Mouse (Mus musculus) cerebellum, adult 11-12 months (tissue): ENCODE measurements around the gene Tmem127.
A peak's percentile ranks its signal among the peaks of the same experiment; 100 is the strongest.
"Not testable (repeated sequence)": the region's sequence is repeated elsewhere in the genome, so short reads cannot be mapped to it uniquely, and the experiment has no call there.

Source experiments
- DNase-seq: peaks from one replicate; pipeline ENCODE4 v3.0.0; 2022

Tmem127 gene

DNA sequence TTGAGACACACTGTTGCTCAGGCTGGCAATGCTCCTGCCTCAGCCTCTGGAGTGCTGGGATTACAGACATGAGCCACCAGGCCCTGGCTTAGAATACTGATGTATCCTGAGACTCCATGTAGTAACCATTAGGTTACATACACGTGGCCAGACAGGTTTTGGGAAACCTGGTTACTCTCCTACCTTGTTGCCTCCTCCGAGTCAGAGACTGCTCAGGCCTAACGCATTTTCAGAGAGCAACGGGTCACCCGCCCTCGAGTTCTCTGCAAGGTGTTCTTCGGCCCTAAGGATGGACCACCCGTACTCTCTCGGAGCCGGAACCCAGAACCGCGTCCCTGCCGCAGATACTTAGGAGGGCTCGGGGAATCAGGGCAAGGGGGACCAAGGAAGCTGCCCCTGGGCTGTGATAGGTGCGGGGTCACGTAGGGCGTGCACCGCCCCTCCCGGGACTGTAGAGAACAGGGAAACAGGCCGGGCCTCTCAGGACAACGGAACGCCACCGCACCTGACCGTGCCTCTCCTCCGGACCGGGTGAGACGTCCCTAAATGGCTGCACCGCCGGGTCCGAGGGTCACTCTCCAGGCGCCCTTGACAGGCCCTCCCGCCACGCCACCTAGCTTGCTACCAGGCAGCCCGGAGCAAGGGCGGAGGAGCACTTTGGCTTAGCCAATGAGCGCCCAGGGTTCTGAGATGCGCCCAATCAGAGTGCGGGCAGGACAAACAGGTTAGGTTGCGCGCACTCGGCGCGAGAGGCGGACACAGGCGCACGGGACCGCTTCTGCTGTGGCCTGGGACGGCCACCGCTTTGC is 22.0 kb downstream of the Tmem127 start, which contains the start of gene Stard7:
Stard7 (plus strand) TSS at position 728 of the 809 bp plus-strand sequence.
- peak; percentile 97 for DNase-seq

DNA sequence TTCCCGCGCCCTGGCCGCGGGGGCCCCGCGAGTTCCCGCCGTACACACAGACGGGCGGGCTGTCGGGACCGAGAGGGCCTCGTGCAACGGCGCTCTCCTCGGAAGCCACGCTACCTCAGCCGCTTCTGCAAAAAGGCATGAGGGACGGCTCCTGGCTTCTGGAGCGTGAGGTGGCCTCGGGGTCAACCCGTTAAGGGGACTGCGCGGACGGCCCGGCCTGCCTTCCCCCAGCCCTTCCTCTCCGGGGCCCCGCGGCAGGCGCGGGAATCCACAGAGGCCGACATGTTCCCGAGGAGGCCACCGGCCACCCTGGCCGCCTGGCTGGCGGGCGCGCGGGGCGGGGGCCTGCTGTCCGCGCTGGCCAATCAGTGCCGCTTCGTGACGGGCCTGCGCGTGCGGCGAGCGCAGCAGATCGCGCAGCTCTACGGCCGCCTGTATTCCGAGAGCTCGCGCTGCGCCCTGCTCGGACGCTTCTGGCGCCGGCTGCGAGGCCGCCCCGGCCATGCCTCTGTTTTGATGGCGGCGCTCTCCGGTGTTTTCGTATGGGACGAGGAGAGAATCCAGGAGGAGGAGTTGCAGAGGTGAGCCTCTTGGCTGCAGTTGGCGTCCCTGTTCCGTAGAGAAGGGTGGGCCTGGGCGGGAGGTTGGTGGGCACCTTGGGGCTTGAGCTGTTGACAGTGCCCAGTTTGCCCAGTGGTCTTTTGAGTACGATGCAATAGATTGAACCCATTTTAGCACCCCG is 22.8 kb downstream of the Tmem127 start:
- peak; percentile 91 for DNase-seq

DNA sequence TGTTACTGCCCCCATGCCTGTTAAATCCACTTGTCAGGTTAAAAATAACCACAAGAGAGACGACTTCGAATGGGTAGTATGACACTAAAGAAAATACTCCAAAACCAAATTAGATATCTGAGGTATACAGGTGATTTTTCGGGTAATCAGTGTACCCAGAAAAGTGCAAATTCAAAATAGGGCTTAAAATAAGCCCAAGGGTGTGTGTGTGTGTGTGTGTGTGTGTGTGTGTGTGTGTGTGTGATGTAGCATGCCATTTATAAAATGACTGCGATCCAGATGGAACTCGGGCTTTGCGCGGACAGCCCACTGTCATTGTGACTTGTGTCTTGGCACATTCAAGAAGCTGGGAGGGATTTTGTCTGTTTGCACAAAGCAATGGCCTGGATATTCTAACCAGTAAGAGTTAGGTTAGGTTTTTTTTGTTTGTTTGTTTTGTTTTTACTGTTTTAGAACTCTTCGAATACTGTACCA is 23.4 kb downstream of the Tmem127 start:
- DNase-seq: peak; percentile 44

DNA sequence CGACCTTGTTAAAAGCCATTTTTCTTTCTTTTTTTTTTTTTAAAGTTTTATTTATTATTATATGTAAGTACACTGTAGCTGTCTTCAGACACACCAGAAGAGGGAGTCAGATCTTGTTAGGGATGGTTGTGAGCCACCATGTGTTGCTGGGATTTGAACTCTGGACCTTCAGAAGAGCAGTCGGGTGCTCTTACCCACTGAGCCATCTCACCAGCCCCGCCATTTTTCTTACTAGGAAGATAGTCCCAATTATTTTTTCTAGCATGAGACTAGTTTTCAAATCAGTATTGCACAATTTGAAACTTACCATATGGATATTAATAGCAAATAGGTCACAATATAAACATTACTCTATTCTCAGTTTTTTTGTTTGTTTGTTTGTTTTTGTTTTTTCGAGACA is 24.3 kb downstream of the Tmem127 start:
- DNase-seq: not testable (repeated sequence)

DNA sequence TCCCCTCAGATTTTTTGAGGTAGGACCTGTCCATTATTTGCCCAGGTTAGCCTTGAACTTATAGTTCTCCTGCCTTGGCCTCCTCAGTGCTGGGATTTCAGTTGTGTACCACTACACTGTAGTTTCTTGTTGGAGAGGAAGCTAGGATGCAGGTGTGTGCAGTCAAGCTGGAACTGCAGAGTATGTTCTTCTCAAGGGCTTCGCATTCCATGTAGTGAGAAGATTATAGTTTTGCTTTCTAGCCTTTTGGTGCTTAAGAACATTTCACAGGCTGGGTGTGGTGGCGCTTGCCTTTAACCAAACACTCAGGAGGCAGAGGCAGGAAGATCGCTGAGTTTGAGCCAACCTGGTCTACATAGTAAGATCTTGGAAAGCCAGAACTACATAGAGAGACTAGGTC is 25.1 kb downstream of the Tmem127 start:
- no peak for DNase-seq

DNA sequence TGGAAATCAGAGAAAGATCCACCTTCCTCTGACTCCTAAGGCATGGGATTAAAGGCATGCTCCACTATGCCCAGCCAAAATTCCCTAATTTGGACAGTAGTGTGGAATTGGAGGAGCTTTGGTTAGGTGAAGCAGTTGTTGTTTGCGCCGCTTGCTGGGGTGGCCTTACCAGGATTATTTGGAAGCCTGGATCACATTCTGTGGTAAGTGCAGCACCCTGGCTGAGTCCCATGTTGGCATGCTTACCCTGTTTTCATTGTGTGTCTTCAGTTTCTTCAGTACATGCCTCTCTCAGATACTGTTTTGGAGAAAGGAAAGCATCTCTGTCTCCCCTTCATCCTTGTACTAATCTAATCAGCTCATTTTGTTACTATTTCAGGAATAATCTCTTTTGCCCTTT is 26.9 kb downstream of the Tmem127 start:
- no peak for DNase-seq

DNA sequence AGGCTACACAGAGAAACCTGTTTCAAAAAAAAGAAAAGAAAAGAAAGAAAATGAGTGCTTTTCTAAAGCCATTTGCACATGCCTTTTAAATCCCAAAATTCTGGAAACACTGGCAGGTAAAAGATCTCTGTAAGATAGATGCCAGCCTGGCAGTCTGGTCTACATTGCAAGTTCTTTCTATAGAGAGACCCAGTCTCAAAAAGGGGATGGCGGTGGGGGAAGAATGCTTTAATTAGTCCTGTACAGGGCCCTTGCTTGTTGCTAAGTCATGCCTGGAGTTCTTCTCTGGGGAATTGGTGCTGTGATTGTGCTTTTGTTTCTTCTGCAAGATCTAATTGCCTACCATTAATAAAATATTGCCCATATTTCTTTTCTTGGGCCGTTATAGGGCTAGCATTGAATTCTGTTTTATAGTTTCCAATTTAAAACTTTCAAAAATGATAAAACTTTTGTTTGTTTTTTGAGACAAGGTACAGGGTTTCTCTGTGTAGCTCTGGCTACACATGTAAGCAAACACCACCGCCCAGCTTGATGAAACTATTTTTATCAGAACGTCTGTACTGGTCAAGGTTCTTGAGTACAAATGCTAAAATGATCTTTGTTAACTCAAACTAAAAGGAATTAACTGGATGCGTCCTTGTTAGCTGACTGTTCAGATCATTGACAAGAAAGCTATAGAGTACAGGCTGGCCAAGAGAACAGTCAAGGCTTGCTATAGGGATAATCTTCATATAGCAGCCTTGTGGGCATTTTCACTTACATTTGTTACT is 28.0 kb downstream of the Tmem127 start:
- DNase-seq: no peak

DNA sequence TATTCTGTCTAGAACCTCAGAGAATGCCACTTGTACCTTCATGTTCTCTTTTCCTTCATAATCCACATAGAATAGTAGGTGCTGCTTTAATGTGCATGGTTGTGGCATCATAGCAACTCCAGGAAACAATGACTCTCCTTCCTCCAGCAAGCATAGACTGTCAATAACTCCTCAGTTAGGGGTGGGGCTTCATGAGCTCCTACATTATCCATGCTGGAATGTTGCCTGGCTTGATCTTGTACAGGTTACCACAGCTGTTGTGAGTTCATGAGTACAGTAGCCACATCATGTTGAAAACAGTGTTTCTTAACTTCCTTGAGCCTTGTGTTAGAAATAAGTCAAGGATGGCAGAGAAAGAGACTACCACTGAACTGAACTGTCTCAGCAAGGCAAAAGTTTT is 30.5 kb downstream of the Tmem127 start:
- DNase-seq: no peak

DNA sequence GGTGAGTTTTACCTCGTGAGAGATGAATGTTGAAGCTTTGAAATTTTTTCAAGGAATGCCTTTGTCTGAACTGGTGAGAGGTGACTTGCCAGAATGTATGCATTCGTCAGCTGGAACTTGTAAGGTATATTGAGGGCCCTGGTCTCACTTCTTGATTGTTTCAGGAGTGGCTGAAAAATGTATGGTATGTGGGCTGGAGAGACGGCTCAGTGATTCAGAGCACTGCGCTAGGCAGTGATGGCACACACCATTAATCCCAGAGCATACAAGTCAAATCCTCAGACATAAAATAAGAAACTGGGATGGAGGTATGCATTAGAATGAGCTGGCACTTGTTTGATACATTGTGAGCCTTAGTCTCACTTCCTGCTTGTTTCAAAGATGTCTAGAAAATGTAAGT is 44.5 kb downstream of the Tmem127 start:
- DNase-seq: no peak

DNA sequence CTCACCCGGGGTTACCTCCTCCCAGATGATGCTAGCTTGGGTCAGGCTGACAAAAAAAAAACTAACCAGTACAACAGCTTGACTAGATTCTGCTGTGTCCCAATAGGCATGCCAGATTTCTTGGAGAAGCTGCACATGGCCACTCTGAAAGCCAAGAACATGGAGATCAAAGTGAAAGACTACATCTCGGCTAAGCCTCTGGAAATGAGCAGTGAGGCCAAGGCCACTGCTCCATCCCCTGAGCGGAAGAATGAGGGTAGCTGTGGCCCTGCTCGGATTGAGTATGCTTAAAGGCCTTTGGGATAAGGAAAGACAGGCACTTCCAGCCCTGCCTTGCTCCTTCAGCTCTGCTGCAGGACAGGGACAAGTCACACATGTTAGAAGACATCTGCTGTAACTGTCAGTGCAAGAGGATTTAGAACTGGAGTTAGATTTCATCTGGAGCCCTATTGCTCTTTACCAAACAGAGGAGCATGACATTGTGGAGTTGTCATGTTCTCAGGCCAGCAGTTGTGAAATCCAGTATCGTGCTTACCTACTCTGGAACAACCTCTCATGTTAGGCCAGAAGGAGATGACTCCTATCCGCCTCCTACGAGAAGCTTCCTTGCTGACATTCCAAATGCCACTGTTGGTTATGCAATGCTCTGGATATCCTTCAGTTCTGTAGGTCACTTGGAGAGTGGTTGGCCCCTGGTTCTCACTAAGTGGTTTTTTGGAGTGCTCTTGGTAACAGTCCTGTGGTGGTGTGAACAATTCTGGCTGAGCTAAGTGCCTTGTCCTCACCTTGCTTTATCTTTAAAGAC is 49.5 kb downstream of the Tmem127 start:
- no peak for DNase-seq

DNA sequence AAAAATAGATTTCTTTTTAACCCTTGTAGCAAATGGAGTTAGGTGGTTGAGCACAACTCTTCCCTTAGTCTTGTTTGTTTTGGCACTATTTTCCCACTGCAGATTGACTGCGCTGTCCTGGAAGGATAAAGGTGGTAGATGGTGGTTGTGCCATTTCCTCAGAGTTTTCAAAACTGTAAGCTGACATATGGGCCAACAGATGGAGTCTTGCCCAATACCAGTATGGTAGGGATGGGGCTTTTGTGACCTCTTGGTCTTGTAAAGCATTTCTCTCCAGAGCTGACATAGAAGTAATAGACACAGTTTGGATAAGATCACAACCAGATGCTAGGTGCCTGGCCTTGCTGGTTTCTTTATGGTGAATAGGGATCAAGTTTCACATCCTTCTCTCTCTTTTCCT is 50.3 kb downstream of the Tmem127 start:
- DNase-seq: peak; percentile 12

DNA sequence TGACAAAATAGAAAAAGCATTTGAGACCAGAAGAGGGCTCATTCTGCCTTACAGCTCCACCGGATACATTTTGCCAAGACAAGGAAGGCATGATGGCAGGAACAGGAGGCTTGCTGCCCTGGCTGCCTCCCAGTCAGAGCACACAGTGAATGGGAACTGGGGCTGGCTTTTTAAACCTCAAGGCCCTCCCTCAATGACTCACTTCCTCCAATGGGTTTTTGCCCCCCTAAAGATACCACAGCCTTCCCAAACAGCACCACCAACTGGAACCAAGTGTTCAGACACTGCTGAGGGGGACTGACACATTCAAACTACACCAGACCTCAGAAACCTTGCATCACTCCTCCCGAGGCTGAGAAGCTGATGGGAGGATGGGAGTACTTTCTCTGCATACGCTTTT is 53.0 kb downstream of the Tmem127 start:
- no peak for DNase-seq

DNA sequence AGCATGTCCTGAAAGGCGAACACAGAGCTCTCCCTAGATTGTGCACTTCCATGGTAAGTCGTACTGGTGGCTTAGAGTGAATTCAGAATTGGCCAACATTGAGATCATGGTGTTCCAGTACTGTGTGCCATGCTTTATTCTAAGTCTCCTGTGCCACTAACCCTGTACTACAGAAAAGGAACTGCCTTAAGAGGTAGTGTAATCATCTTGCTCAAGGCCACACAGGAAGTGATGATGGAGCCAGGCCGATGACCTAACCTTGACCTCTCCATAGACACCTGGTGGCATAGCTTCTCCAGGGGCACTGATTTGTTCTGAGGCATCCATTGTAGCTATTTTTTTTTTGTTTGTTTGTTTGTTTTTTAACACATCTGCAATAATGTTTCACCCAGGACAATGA is 54.2 kb downstream of the Tmem127 start:
- DNase-seq: no peak

DNA sequence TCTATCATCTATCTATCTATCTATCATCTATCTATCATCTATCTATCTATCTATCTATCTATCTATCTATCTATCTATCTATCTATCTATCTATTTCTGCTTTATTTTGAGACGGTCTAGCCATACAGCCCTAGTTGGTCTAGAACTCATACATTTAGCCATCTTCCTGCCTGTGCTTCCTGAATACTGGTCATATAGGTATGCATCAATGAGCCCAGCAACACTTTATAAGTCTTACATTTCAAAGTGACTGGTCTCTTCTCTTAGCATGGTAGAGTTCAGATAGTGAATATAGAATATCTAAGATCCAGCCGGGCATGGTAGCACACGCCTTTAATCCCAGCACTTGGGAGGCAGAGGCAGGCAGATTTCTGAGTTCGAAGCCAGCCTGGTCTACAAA is 56.5 kb downstream of the Tmem127 start:
- DNase-seq: not testable (repeated sequence)

DNA sequence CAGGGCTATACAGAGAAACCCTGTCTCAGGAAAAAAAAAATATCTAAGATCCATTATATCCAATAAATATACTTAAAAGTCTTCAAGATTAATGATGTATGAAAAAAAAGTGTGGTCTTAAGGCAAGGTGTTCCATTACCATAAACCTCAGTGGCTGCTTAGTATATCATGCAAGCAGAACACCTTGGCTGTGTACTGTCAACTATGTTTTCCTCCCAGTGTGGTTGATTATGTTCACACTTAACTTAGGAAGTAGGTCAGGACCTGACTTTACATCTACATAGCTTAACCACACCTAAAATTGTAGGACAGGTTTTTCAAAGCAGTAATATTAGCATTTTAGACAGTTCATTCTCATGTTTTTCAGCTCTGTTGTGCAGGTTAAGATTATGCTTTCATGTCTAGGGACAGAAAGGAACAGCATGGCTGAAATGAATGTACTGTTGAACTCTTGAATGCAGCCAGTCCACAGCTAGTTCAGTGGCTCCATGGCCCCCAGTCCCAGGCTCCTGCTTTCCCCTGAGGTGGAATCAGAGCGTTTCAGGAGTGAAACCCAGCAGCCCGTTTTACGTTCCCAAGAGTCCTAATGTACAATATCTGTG is 57.0 kb downstream of the Tmem127 start:
- no peak for DNase-seq

DNA sequence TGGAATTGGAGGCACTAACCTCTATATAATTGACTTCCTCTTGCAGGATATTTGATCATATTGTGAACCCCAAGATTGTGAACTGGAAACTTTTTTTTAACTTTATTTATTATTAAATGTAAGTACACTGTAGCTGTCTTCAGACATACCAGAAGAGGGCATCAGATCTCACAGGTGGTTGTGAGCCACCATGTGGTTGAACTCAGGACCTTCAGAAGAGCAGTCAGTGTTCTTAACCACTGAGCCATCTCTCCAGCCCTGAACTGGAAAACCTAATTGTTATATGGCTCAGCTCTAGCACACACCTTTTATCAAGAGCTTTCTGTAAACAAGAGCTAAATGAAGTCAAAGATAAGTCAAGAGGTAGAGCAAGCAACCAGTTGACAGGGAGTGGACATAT is 58.4 kb downstream of the Tmem127 start:
- DNase-seq: no peak

DNA sequence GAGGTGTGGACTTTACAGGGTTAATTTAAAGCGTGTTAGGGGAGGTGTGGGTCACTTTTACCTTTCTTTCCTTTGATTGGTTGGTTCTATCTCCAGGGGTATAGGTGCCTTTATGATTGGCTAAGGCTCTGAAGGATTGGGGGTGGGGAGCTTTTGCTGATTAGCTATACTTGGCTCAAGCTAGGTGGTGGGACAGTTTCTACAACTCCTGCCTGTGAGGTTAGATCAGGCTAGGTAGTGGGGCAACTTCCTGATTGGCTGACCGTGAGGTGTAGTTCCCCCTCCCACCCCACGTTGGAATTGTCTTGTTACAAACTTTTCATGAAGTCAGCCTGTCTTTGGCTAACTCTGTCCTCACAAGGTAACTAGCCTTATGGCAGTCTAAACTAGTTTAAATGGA is 59.5 kb downstream of the Tmem127 start:
- DNase-seq: no peak

DNA sequence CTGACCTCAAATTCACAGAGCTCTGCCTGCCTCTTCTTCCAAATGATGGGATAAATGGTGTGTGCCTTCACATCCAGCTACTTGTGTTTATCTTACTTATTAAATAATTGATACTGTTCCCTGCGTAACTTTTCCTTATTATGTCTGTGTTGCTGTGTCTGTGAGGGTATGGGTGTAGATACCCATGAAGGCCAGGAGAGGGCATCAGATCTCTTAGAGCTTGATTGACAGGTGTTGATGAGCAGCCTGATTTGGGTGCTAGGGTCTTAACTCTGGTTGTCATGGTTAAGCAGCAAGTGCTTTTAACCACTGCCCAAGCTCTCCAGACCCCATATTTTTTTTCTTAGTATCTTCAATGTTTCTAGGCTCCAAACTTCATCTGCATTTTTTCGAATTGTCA is 61.0 kb downstream of the Tmem127 start:
- DNase-seq: no peak

DNA sequence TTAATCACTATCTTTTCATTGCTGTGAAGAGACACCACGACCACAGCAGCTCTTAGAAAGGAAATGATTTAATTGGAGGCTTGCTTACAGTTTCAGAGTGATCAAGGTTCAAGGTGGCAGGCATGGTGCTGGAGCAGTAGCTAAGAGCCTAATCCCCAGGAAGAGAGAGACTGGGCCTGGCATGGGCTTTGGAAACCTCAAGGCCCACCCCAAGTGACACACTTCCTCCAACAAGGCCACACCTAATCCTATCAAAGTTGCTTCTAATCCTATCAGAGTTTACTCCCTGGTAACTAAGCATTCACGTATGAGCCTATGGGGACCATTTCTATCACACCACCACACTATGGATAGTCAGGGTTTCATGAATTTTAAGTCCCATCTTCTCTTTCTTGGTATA is 62.5 kb downstream of the Tmem127 start:
- no peak for DNase-seq

DNA sequence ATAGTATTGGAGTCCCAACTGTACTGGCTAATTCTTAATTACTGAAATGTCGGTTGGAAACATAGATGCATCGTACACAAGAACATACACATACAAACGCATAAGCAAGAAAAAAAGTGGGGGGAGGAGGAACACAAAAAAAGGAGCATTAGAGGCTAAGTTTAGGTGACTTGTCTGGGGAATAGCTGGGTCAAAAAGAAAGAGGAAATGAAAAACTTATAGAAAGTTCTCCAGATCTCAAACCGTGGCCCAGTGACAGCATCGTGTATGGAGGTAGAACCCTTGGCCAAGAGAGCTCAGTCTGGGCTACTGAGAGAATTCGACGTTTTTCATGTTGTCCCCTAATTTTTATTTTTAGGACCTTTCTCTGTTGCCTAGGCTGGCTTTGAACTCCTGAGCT is 63.0 kb downstream of the Tmem127 start:
- DNase-seq: no peak
